Mouse (Mus musculus) layer of hippocampus, postnatal 25 days (tissue): ENCODE measurements around the gene Tmem251. TPM values are rescaled to one million over a fixed set of nuclear protein-coding genes. Genes with fewer than 3 reads are reported as not detected.

ENCODE experiments used
- DNase-seq, 2 experiments: peaks; one replicate each; pipeline ENCODE4 v3.0.0; 2022; ENCODE audit warnings: mixed read lengths in 2 of 2, low spot score in 1 of 2; ENCODE audit errors: extremely low spot score in 1 of 2
- total RNA-seq, 2 experiments: library from RNA; stranded (reverse); gene quantifications; 2 replicates each; pipeline ENCODE4 v1.2.3; 2021

The Tmem251 gene
- 1 to 10 TPM; 4.8 to 5.4 TPM for total RNA-seq

DNA sequence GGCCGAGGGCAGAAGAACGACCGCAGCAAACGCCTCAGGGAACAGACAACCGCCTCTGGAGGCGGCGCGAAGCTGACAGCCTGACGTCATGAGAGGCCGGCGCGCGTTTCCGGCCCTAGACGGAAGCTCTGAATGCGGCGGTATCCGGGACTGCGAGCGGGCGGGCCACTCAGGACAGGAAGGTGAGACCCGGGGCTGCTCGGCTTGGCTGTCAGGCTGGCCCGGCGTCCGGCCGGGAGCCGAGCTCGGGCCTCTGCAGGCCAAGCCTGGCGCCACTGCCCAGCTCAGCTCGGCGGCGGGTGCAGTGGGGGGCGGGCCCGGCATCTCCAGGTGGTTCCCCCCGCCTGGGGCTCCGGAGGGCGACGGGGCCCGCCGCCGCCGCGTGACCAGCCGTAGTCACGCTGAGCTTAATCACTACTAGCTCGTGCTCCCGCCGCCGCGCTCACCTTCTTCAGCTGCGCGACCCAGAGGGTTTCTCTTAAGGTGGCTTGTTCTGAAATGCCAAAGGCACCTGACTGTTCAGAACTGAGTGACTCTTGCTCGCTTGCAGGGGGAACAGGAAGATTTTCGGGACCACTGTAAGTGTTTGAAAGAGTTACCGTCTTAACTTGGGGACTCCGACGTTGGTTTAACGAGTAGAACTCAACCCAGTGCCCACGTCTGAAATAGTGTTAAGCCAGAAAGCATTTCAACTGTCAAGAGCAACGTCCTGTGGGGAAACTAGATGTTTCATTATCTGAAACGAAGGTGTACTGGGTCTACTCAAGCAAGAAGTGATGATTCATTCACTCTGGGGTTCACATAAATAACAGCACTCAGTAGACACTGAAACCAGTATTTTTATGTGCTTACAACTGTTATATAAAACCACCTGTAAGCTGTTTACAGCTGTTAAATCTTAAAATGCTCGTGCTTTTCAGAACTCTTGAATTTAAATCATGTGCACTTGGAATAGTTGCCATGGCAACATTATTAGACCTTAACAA, at the start of gene Tmem251, which contains the start of gene Moap1:
Gene Tmem251 (plus strand): TSS at position 174 of the 986 bp plus-strand sequence.
Gene Moap1 (minus strand): TSS at position 73 of the 986 bp plus-strand sequence.
- peak; percentile 79 to 87 for DNase-seq

DNA sequence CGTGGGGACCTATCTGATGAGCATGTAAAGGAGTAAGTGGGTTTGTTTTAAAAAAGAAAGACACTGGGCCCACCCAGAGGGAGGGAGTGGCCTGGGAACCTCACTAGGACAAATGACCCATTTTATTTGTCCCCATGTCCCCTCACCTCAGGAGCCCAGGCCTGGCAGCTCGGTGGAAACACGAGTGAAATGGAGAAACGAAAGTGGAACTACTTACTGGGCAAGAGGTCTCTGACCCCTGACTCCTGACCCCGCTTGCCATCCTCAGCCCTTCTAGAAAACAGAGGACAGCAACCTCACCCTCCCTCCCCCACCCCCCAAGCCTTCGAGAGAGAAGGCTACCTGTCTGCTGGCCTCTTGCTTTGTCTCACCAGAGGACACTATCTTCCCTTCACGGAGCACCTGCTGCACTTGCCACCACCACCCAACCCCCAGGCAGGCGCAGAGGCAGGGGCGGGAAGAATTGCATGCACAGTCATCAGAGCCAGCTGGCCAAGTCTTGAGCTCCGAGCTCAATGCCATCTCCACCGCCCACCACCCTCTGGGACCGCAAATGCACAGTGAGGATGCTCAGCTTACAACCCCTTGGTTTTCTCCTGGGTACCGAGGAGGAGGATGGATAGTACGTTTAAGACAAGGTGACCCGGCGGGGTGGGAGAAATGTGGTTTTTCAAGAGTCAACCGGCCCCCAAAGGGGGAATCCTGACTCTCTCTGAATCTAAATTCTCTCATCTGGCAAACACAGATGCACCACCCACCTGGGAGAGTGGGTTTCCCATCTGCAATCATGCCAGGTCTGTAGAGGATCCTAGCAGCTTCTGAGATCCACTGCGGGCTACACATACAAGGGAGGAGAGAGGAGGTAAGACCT, 48.0 kb upstream of the Tmem251 start:
- DNase-seq: peak; percentile 58 to 60

DNA sequence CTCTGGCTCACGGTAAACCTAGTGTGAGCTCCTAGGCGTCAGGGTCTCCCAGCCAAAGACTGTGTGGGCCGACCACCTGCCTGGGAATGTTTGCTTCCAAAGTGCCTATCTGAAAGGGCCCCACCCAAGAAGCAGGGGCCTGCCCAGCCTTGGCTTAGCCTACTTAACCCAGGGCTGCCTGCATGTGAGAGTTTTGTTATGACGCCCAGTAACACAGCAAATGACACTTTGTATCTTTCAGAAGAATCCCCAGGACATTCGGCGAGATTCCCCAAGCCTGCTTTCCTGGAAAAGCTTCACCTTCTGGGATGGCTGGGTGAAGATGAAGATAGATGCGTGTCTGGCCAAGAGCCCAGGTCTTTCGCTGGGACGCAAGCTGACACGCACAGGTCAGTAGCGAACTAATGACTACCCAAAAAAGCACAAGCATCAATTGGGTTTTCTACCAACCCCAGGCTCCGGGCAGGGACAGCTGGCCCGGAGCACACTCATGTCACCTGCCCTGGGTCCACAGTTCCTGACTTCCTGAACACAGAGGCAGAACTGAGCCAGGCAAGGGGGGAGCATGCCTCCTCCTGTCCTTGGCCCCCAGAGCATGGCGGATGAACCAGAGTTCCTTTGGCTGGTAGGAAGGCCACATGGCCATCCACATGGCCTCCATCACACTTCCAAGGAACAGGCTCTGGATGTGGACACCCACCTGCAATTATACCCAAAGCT, 46.8 kb upstream of the Tmem251 start:
- no peak for DNase-seq

DNA sequence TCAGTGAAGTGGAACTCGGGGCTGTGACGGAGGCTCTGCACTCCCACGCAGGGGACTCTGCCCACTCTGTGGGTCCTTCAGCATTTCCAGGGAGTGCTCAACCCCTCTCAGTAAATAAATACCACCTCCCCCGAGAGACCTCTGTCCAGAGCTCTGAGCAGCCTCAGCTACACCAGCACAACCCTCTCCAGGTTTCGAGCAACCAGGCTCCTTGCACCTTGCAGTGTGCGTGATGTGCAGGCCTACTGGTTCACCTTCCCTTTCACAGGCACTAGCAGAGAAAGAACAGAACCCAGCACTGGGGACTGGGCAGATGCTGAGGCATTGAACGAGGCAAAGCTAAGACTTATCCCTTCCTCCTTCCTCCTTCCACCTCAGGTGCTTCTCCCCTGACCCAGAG, 46.2 kb upstream of the Tmem251 start:
- DNase-seq: no peak

DNA sequence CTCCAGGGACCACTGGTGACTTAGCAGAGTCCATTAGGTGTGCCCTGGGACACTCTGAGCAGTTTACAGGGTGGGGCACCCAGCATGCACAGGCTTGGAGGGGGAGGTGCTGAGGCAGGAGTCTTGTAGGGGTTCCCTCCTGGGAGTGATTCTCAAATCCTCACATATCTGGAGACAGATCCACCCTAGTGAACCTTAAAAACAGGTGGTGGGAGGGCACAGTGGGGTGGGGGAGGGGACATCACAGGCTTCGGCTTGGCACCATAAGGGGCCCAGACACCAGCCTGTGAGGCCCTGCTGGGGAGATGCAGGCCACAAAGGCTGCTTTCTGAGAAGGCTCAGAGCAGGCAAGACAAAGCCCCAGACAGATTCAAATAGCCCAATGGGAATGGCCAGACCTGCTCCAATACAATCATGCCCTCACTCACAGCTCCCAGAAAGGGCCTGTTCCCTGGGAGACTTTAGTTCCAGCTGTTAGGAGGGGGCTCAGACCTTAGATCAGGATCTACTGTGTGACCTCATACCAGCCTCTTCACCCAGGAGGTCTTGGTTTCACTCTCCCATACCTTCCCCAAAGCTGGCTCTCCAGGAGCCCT, 45.4 kb upstream of the Tmem251 start:
- no peak for DNase-seq

DNA sequence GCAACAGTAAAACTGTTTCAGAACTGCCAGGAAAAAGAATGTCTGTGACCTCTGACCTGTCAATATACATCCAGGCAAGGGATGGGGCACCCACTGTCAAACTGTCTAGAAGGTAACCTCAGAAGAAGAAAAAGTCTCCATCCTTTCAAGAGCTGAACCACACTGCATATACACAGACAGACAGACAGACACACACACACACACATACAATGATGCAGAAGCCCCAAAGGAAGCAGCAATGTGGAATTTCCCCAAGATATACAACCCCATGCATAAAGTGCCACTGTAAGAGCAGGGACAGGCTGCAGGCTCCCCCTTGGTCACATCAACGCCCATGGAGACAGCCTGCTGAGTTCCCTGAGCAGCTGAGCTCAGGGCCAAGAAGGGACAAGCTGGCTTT, 44.4 kb upstream of the Tmem251 start:
- DNase-seq: no peak

DNA sequence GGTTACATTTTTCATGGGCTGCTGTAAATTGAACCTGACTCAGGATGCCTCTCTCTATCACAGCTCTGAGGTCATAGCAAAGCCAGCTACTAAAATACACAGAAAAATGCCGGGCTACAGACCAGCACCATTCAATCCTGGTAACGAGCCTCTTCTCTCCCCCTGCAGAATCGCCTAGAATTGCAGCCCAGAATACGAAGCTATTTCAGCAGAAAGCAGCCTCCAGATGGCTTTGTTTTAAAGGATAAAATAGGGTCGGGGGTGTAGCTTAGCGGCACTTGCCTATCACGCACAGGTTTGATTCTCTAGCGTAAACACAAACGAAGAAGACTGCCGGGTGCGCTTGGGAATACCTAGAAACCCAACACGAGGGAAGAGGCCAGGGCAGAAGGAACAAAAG, 43.1 kb upstream of the Tmem251 start:
- DNase-seq: no peak

DNA sequence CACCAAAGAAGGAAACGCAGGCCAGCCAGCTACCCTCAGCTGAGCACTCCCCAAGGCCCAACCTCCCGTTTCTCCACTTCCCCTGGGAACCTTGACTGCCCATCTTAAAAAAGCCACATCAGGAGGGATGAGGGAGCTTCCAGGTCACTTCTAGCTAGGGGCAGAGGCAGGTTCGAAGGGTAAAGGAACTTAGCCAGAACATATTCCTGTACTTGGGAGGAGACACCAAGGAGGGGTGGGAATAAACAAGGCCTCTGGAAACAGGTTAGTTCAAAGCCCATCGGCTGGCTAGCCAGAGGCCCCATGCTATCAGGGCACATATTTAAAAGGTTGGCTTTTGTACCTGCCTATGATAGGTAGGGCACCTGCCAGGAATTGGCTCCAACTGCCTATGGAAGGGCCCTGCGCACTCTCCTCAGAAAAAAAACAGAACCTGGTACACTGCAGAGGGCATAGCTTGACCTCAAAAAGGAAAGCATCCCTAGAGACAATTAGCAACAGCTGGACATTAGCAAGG, 41.8 kb upstream of the Tmem251 start:
- no peak for DNase-seq

DNA sequence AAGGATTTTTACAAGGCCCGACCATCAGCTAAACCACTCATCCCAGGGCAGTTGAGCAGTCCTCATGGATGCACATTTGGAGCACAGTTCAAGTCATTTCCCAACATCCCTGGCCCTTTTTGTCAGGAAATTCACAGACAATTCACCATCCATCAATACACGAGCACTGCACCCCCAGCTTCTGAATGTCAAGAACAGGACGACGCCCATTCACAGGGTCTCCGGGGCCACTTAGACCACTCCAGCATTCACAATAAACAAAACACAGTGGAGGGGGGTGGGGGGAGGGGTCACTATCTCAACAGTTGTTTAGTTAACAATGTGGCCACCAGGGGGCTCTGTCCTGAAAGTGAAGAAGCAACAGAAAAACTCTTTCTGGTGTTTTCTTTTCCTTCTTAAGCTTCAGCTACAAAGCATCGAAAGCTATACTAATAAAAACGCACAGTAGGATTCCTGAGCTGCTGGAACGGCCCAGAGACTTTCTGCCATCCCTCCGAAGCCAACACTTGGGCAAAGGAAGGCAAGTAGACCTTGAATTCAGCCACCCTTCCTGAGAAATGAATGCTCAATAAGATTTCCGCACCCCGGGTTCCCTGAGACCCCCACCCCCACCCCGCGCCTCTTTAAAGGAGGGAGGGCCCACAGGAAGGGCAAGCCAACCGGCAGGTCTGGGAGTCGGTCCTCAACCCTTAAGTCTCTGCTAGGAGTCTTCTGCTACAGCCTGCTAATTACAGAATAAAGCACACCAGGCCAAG, 41.0 kb upstream of the Tmem251 start:
- peak; percentile 55 to 96 for DNase-seq

DNA sequence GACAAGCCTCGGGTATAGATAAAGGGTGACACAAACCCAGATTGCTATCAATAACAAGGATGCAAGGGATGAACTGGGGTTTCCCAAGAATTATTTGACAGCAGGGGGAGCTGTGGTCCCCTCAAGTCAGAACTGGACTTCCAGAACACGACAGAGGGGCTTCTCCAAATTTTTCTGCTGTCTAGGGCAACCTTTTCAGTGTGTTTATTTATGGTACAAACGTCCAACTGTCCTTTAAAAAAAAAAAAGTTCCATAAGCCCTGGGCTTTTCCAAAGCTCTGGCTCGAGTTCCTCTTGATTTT, 40.5 kb upstream of the Tmem251 start:
- peak in 1 of 2 experiments; percentile 54 for DNase-seq

DNA sequence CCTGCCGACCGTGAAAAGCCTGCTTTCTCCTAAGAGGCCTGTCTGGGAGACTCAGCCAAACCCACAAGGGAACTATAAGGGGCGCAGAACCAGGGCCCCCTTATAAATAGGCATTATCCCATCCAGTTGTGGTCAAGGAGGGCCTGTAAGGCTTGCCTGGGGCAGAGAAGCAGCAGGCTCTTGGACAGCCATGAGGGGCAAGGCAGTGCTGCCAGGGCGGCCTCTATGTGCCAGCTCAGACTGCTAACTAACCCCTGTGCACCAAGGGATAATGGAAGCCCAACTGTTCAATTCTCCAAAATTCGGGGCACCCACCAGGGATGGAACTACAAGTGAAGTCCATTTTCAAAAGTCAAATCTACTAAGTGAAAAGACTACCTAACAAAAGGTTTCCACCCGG, 40.1 kb upstream of the Tmem251 start:
- DNase-seq: no peak

DNA sequence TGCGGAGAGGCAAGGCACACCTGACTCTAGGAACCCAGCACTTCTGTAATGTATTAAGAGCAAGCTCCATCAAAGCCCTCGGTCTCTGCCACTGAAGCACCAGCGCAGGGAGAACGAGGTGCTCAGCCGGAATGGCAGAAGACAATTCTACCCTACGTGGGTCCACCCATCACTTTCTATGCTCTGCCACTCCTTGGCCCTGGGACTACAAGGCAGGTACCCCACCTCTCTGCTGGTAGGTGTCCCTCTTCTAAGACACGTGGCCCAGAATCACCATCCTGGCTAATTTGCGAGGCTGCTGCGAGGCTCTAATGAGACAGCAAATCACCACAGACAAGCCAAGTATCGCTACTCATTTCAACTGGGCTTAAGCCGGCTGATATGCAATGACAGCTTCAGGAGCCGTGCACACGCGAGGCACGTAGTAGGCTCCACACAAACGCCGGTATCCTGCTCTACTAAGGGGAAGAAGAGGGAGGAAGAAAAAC, 39.6 kb upstream of the Tmem251 start:
- DNase-seq: no peak

DNA sequence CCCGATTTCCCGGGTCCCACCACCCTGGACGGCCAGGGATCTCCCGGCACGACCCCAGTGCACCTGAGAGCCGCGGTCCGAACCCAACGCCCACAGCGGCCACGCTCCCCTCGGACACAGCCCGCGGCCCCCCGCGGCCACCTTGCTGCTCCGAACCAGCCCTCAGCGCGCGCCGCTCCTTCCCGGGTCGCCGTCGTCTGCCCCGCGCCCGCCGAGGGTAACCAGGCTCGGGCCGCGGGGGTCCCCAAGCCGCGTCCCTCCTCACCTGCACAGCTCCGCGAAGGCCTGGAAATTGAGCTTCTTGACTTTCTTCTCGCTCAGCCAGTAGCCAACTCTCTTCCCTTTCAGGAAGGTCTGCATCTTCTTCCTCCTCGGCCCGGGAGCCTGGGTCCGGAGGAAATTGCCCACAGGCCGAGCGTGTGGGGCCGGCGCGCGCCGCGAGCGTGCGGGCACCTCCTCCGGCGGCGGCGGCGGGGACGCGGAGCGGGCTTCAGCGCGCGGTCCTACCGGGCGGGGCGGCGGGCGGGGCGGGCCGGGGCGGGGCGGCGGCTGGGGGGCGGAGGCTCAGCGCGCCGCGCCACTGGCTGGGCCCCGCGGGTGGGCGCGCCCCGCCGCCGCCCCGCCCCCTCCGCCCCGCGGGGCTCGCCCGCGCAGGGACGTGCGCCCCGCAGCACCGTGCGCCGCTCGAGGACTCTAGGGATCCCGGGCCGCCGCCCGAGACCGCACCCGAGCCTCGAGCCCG, 38.9 kb upstream of the Tmem251 start, which contains the start of gene Itpk1:
Gene Itpk1 (minus strand): TSS at position 474 of the 742 bp plus-strand sequence.
- DNase-seq: peak; percentile 41 to 53

DNA sequence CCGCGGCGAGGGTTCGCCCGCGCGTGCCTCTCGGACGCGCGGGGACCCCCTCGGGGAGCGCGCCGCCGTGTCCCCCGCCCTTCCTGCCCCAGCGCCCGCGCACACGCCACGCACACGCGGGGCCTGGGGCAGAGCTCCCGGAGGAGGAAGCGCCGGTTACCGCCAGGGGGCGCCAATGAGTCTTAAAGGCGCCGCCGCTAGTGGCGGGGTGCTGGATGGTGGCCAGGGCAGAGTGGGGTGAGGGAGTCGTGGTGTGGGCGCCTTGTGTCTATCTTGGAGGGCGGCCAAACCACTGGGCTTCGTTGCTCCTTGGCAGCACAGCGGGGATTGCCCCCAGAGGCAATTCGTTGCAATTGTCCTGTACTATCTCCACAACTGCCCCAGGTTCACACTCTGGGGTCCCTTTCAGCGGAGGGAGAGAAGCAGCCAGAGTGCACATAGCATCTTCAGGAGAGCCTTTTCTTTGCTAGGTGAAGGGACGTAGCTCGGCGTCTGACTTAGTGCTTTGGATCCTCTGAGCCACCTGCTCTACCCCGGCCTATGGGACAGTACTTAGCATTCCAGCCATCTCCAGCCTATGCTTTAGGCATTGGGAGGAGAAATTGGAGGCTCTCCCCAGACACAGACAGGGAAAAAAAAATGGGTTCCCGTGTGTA, 38.2 kb upstream of the Tmem251 start:
- peak; percentile 96 to 97 for DNase-seq

DNA sequence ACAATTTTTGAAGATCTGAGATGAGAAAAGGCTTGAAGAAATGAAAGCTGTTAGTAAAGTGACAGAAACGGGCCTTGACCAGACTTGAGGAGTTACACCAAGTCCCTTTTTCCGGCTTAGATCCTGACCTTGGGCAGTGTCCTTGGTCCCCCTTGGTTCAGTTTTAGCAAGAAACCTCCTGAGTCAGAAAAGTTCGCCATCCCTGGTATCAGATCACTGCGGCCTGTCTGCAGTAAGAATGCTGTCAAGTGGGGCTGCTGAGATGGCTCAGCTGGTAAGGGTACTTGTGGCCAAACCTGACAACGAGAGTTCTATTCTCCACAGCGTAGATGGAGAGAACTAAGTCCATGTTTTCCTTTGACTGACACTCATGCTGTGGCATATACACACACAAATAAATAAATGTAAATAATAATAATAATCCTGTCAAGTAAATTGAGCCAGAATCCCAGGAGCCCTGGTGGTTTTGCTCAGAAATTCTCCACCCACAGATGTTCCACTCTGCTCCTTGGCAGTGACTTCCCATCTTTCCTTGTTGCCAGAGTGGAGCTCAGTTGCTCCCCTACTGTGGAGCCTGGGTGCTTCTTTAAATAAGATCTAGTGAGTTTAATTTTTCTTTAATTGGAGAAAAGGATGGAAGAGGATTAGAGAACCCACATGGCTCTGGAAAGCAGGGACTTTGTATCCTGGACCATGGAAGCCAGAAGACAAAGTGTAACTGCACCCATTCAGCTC, 37.5 kb upstream of the Tmem251 start:
- DNase-seq: no peak

DNA sequence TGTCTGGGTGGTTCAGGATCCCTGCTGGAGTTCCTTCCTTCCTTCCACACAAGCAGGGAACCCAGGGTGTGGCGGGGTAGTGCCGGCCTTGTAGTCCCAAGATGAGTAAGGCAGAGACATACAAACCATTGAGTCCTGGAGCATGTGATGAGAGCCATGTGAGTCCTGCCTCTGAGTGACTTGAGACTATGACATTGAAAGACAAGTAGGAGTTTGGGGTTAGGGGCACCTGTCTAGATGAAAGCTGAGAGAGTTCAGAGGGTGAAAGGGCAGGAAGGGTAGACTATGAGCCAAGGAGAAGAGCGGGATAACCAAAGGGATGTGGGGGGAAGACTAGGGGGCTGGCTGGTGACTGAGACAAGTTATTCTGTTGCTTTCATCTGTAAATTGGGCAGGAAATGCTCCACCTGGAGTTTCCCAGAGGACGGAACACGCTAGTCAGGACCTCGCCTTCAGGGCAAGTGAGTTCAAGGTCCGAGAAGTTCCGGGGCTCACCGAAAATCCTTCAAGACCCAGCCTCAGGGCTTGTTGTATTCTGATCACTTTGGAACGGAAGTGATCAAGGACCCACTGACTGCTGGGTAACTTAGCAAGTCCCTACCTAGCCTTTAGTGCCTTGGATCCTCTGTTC, 36.6 kb upstream of the Tmem251 start:
- DNase-seq: no peak

DNA sequence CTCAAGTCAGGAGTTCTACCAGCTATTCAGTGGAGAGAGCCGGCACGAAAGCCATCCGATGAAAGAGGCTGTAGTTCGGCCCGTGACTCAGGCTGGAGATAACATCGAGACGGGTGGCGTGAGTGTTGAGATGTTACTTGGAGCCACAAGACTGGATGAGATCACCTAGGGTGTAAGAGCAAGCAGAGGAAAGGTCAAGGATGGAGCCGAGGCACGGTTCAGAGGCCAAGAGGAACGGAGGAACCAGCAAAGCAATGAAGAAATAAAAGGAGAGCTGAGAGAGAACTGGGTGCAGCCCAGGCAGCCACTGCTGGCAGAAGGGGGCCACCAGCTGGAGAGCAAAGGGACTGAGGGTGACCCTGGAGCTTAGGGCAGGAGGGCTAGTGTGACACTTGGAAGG, 35.3 kb upstream of the Tmem251 start:
- DNase-seq: no peak
